Mouse (Mus musculus): ENCODE data around the gene Tnc.

Tnc gene

DNA sequence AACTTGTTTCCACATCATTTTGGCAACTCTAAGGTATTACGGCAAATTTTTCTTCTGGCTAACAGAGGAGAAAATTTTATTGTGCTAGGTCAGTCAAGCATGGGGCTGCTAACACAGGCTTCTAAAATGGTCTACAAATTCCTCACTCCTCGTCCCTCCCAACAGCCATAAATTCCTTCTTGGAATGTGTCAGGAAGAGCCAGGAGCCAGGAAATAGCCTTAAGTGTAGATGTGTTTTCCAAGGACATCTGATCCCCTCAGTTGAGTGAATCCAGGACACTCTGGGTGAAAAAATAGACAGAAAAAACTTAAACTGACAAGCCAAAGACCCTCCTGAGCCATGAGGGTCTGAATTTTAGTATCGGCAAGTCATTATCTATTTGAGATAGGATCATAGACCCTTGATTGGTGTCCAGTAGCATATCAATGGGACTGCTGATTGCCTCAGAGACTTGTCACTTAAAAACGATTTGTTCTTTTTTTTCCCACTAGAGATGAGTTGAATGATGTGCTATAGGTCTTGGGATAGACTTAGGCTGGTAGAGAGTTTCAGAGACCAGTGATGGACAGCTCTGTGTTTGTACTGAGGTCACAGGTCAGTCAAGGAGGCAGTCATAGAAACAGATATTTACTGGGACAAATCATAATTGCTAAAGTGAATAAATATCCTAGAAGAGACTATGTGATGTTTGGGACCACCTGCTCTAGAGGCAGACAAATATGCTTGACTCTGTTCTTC, 22.6 kb downstream of the Tnc start:
- DNase-seq (ENCODE audit: low spot score), result no peak

DNA sequence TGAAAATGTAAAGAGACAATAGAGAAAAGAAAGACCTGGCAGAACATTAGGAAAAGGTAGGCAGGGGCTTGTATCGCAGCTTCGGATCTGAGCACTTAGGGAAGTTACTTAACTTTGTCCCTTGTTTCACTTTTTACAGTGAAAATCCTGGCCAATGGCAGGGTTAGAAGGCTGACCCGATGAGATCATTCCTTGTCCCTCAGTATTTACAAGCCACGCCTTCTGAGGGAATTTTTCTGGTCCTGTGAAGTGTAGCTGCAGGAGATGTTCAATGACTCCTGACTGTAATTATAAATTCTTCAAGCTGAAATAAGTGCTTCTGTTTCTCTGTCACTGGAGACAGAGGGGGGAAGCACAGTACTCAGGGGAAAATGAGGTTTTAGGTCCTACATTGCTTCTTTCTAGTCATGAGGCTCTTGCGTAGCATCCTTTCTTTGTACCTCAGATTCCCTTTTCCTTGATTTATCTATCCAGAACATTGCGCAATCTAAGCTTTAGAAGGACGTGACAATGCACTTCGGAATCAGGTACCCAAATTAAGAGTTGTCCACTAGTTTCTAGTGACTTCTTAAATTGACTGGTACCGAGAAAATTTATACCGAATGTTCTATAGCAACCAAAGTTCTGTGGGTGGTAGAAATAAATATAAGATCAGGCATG, 25.8 kb downstream of the Tnc start:
- no peak for DNase-seq (ENCODE audit: low spot score)

DNA sequence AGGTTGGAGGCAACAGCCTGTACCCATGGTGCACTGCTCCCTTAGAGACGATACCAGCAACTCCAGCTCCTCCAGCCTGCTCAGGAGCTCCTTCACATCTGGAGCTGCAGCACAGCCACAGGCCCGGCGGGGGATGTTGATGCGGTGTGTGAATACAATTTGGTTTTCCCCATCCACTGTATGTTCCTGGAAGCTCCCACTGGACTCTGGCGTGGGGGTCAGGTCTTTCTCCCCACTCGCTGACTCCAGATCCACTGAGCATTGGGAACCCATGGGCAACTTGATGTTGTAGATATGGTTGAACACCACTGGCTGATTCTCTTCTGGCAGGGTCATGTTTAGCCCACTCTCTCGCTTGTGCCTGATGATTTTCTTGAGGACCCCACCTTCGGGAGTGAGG, 26.7 kb downstream of the Tnc start:
- DNase-seq (ENCODE audit: low spot score), result no peak

DNA sequence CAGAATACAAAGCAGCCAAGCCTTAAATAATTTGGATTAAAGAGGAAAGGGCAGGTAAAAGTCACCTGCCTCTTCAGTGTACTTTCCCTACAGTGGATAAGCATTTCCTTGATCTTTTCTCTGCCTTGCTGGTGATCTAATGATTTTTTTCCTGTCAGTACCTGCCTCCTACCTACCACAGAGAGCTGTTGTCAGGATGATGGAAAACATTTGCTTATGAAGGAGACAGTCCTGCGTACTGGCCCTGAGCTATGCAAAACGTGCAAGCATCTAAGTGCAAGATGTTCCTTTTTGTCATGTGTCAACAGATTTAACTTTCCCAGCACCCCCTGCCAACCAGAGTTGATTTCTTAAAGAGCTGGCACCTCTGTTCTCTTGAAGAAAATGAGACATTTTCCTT, 35.5 kb downstream of the Tnc start:
- no peak for DNase-seq (ENCODE audit: low spot score)

DNA sequence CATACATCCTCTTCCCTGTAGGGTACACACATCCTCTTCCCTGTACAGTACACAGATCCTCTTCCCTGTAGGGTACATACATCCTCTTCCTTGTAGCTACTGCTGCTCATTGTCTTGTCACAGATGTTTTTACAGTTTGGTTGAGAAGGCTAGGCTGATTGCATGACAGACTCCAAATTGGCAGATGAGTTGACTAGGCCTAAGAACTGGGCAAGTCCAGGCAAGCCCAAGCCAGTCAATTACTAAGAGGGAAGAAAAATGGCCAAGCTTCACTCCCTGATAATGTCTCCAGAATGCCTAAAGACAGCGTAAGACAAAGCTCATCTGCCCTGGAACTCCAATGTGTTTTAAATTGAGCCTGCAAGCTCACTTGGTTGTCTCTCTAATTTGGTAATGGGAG, 36.9 kb downstream of the Tnc start:
- no peak for DNase-seq (ENCODE audit: low spot score)

DNA sequence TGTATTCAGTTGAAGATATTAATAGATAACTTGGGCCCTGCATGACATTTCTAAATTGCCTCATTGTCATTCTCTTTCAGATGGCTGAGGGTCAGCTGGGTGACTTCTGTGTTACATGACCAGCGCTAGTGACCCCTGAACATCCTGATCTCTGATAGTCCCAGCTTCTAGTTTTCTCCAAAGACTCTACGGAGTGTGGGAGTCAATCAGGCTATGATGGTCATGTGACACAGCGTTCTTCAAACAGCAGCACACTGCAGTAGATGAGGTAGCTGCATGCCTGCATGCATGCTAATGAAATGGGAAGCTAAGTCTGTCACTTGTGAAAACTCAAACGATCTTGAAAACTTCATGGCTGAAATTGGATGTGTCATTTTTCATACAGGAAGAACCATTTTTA, 41.6 kb downstream of the Tnc start:
- DNase-seq (ENCODE audit: low spot score), result no peak

DNA sequence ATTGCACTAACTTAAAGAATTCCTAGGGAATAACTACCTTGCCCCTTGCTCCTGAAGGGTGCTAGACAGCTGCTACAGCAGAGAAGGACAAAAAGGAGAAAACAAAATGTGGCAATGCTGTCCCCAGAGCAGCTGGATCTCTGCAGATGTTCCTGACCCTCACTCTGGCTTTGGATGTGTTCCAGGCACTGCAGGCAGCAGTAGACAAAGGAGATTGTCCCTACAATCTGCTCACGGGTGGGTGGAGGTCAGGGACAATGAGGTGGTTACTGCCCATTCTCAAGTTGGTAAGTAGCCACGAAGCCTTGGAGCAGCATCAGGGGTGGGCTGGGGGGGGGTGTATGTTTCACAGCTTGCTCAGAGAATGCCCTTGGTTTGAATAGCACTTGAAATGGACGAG, 43.1 kb downstream of the Tnc start:
- DNase-seq (ENCODE audit: low spot score), result no peak

DNA sequence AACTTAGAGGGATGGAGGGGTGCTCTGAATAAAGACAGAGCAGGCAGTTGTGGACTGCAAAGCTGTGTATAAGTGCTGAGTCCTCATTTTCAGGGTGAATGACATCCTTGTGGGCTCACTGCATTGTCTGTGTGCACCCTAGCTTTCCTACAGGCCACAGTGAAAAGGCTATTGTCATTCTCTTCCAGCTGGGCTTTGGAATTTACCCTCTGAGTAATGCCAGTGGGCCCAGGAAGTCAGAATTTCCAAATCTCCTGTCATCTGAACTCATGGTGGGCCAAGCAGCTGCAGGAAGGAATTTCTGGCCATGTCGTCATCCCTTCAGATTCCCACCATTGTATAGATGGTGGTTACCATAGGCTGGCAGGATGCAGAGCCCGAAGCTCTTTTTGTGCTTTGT, 44.6 kb downstream of the Tnc start:
- DNase-seq (ENCODE audit: low spot score), result no peak

DNA sequence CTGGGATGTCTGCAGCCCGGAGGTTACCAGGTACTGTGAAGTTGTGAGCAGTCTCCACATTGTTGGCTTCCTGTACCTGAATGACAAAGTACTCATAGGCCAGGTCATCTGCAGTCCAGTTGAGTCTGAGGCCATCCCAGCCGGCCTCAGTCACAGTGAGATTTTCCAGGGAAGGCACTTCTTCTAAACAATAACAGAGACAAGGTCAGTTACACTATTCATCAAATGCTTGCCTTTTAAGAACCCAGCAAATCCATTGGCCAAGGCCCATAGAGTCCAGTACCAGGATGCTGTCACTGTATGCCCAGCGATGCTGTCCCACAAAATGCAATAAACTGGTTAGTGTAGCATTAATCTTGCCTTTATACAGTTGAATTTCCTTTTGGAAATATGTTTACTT, 46.0 kb downstream of the Tnc start:
- DNase-seq (ENCODE audit: low spot score), result no peak

DNA sequence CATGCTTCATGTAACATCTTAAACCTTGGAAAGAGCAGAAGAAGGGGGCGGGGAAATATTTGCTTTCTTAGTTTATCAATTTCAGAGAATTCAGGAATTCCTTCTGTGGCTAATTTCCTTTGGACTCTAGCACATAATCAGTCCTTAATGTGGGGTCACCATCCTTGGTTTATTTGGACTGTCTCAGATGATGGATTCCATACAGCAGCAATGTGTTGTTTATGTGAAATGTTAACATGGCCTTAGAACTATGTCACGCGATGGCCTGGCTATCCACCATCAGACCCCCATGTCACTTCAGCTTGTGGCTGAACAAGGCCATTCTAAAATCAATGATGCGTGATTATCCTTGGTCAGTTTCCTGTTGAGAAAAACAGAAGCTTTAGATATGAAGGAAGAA, 46.5 kb downstream of the Tnc start:
- no peak for DNase-seq (ENCODE audit: low spot score)

DNA sequence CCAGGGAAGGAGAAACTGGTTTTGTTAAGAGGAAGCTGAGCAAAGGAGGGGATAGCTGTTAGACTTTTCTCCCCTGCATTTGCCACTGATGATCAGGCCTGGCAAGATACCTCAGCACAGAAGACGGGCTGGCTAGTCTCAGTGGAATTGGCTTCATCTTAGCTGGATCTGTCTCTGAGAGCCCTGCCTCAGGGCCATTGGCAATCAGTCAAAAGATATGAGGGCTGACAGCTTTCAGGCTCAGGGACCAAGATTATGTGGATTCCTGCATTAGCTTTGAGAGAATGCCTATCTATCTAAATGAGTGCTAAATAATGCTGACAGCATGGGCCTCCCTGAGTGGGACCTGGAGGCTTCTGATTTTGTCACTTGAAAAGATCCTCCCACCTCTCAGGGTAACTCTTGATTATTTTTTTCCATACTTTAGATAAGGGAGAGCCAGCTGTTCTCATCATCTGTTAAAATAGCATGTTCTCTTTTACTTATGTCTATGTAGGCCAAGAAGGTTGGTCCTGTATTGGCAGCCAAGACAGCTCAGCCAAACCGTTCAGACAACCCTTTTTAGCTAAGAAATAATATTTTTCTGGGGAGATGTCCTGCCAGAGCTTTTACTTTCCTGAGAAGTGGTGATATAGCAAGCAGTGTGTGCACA, 53.2 kb downstream of the Tnc start:
- DNase-seq (ENCODE audit: low spot score), result no peak

DNA sequence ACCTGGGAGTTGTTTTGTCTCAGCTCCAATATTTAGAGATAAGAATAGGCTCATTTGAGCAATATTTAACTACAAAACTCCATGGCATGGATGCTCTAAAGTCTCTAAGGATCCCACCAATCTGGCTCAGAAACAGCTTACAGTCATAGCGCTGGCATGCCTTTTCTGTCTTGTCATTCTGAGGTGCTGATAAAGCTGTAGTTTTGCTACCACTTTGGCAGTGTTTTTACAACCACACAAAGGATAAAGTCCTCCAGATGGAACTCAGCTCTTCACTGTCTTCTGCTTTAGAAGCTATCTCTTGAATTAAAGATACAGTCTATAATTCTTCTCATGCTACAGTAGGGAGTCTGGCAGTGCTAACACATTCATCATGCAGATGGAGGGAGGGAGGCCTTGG, 56.6 kb downstream of the Tnc start:
- no peak for DNase-seq (ENCODE audit: low spot score)

DNA sequence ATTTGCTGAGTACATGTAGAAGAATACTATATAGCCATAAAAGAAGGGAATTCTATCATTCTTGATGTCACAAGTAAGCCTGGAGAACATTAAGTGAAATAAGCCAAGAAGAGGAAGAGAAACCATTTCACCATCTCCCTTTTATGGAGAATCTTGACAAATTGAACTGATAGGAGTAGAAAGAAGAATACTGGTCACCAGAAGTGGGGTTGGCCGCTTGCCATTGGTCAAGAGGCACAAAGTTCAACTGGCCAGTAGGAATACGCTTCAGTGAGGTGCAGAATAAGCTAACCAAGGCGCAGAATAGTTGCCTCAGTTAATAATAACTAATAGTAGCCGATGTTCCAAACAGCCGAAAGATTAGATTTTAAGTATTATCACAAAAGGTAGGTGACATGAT, 58.7 kb downstream of the Tnc start:
- DNase-seq (ENCODE audit: low spot score), result no peak

DNA sequence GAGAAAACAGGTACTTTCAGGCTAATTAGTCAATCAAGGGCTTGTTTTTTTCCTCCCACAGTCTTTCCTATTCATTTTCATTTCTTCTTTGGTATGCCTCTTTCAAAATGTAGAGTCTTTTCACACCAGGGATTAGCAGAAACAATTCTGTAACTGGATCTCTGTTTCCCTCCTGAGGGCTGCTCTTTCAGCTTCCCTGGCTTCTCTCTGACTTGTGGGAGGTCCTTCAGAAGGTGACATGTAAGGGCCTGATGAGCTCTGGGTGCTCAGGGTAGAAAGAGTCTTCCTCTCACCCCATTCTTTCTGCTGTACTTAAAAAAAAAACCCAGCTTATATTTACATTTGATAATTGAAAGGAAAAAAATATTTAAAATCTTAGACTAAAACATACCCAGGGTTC, 60.2 kb downstream of the Tnc start:
- DNase-seq (ENCODE audit: low spot score), result no peak

DNA sequence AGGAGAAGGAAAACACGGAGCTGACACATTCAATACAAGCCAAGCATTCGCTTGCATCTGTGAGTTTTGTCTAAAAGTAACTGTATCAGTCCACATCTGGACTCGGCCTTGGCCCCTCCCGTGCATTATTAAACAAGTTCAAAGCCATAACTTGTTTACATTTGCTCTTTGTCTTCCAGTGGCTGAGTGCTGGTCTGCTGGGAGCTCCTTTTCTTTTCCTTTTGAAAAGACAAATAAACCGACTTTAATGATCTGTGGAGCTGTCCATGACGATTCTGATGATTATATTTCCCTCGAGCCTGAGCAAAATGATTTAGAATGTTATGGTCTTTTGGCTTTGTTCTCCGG, 63.7 kb downstream of the Tnc start:
- no peak for DNase-seq (ENCODE audit: low spot score)

DNA sequence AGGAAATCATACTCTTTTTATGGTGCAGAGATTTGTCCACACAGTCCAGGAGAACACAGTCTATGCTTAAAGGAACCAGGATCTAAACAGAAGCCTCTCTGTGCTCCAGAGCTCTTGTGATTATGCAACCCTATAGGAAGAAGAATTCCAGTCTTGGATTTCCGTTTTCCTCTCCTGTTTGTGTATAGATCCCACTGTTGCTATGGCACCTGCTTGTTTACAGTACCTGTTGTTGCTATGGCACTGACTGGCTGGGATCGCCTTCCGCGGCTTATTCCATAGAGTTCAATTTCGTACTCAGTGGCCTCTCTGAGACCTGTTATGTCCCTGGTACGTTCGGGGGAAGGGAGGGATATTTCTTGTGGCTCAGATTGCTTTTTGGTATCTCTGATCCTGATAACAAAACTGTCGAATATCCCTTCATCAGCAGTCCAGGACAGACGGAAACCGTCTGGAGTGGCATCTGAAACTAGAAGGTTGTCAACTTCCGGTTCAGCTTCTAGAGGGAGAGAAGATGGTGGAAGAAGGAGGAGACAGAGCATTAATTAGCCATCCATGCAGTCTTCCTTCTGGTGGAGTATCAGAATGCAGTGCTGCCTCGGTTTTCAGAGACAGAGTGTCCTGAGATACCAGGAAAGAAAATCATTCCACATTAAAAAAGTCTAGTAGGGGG, 64.3 kb downstream of the Tnc start:
- DNase-seq (ENCODE audit: low spot score), result no peak

DNA sequence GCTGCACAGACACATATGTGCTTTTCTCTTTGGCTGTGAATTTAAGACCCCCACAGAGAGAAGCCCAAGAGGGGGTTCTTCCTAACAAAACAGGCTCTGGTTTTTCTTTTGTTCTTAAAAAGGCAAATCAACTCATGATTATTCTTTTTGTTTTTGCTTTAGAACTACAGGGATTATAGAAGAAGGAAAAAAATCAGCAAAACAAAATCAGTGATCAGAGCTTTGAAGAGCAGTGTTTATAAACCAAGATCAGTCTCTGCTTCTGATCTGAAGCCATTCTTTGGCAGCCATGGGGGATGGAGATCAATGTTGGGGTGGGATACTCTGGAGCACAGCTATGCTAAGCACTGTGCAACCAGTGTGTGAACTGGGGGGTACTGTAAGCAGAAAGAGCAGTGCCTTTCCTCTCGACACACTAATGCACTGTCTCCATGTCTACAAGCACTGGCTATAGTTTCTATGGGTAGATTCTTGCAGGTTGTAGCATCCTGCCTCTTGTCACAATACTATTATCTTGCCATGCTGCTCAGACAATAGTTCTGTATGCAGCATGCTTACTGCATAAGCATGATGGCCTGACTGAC, 66.5 kb downstream of the Tnc start:
- no peak for DNase-seq (ENCODE audit: low spot score)

DNA sequence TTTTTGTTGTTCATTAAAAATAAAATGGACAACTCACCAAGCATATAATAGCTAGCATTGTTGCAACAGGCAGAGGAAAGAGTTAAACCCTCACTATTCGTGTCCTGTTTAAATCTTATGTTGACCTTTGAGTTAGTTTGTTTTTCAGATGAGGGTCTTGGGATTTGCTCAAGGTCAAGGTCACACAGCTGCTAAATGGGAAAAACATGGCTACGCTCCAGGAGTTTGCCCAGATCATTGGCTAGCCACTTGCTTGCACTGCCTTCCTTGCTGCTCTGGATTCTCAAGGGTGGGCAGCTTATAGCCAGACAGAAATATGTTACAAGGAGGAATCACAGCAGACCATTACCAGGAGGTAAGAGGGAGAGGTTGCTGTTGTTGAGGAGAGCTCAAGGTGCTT, 67.2 kb downstream of the Tnc start:
- peak; percentile 29 for DNase-seq (ENCODE audit: low spot score)

DNA sequence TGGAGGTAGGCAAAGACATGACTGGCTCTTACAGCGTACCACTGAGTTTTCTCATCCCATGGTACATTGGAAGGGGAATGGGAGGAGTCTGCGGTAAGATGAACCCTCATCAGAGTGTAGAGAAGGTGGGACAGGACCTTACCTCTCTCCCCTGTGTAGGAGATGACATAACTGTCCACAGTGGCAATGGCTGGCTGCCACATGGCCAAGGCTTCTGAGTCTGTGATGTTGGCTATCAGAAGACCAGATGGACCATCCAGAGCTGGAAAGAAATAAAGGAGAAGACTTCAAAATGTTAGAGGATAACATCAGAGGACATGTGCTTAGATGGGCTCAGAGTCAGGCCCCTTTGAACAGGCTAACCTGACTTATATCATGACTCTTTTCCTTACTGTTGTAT, 74.3 kb downstream of the Tnc start:
- DNase-seq (ENCODE audit: low spot score), result no peak

DNA sequence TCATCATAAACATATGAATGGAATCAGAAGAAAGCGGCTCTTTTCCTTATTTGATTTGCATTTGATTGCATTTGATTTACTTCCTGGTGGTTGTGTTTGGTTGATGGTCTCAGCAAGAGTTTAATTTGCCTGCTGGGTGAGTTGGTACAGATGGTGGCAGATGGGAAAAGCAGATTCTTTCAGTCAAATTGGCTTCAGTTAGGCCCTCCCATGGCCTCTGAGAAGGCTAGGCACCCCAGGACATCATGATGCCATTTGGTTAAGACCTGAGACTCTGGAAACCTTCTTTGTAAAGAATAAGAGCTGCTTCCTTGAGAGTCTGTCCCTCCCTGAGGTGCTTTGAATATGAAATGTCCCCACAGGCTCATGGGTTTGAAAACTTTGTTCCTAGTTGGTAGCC, 75.1 kb downstream of the Tnc start:
- DNase-seq (ENCODE audit: low spot score), result no peak

DNA sequence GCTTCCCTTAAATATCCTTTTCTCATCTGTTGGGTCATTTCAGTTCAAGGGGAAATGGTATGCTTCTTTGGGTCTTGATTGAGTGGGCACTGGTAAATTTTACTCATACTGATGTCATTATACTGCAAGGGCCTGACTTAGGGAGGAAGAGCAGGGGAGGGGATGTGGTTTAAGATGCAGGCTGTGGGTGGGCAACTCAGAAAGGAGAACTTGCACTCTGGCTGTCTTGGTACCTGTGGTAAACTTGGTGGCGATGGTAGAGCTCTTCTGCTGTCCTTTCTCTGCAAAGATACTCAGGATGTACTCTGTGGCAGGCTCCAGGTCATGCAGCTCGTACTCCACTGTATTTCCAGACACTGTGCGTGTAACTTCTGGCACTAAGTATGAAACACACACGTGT, 75.9 kb downstream of the Tnc start:
- DNase-seq (ENCODE audit: low spot score), result no peak

DNA sequence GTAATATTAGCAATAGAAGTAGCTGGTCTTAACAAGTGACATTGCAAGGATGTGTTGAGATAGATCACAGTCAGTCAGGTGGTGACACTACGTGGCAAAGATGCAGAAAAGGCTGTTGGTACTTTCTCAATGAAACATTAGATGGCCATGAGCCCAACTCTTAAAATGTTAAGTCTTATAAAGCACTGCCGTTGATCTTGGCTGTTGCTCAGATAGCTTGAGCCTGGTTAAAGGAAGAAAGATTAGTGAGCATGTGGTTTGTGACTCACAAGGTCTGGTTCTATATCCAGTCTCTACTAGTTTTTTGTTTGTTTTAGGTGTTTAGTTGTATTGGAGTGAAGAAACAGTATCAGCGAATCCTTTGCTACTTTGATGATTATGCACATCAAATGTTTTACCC, 76.9 kb downstream of the Tnc start:
- no peak for DNase-seq (ENCODE audit: low spot score)

DNA sequence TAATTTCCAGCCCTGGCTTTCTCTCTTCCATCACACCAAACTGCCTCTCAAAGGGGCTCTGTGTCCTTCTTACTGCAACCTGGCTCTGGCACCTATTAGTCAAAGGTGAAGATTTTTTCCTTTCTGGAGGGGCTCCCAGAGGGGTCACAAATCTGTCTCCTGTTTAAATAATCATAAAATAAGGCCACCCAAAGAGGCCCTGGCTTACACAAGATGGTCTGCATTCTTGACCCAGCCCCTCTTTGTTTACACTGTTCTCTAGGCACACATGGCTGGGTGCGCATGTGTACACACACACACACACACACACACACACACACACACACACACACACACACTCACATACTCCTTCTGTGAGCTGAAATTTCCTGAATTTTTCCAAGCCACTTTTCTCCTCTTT, 83.4 kb downstream of the Tnc start:
- DNase-seq (ENCODE audit: low spot score), result no peak
